Mouse (Mus musculus) ovary, postnatal 10 days (tissue): ENCODE data around the gene Milr1.
"Not testable (repeated sequence)": the region's sequence is repeated elsewhere in the genome, so short reads cannot be mapped to it uniquely, and the experiment has no call there.

ENCODE experiments used
- DNase-seq: peaks from one replicate; pipeline ENCODE4 v3.0.0; 2022; ENCODE audit warnings: low spot score

Gene Milr1

DNA sequence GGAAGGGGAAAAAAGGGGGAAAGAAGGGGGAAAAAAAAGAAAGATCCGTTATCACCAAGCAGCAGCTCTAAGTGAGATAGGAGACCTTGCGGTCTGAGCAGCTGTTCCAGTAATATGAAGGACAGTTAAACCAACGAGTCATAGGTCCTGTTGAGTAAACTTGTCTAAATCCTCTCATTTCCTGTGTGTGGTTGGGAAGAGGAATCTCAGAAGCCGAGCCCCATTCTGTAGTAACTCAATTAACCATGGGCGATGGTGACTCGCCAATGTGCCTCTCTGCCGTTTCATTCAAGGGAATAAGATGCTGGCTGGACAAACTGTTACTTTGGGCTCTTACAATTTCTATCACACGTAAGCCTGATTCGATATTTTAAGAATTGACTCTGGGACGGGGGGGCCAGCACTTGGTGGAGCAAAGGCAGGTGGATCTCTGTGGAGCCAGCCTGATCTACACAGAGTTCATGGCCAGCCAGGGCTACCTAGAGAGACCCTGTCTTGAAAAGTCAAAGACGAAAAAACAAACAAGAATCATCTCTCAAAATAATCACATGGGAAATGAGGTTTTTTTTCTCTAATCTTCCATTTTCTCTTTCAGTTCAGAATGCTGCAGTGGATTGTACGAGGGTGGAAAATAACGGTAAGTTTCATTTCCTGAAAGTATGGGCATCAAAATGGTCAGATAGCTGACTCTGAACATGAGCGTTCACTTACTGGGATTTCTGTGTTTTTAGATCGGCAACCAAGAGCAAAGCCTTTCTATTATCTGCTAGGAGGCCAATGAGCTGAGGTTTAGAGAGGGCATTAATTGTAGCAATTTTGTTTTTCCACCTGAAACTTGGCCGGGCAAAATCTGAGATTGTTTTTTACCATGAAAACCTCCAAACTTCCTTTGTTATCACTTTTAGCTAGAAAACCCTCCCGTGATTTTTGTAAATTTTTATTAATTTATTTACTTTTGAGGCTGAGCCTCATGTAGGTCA is at the start of gene Milr1:
Milr1 (plus strand) TSS at position 188 of the 980 bp plus-strand sequence.
- DNase-seq, result no peak

DNA sequence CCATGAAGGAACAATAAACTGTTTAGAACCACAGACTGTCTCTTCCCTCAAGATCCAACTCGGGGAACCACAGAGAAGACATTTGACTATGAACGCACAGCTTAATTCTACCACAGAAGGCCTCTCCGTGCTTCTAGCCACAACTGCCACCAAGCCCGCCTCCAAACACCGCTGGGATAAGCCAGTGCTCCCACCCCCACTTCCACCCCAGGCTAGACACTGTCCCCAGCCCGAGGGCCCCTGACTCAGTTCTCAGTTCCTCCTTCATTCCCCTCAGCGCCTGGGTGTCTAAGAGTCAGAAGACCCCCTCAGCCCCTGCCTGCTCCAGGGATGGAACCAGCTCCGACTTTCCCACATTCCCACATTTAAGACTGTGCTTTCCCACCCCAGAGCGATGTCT is 49.4 kb upstream of the Milr1 start:
- DNase-seq, result no peak

DNA sequence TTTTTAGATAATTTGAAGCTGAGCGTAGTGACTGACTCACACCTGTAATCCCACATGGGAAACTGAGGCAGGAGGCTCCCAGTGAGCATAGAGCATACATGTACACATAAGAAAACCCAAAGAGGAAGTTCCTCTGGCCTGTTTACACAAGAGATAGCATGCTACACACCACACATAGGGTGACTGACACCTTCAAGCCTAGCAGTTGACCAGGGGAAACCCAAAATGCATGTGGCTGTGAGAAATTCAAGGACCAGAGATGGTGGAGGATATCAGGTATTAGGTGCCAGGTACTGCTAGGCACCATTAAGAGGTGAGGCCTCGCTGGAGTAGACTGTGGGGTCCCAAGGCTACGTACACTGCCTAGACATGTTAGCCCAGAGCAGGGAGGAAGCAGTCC is 48.4 kb upstream of the Milr1 start:
- no peak for DNase-seq

DNA sequence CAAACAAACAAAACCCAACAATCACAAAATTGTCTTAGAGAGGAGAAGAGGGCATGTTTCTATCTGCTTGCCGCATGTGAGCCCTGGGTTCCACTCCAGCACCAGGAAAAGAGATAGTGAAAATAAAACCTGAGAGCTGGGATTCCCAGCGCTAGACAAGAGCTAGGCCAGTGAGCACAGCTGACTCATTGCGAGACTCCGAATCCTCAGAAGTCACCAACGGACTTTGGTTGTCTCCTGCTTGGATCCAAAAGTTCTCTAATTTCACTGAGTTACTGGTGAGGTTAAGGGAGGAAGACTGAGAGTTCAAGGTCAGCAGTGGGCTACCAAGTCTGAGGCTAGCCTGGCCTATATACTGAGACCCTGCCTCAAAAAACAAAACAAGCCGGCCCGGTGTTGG is 47.1 kb upstream of the Milr1 start:
- DNase-seq, result no peak

DNA sequence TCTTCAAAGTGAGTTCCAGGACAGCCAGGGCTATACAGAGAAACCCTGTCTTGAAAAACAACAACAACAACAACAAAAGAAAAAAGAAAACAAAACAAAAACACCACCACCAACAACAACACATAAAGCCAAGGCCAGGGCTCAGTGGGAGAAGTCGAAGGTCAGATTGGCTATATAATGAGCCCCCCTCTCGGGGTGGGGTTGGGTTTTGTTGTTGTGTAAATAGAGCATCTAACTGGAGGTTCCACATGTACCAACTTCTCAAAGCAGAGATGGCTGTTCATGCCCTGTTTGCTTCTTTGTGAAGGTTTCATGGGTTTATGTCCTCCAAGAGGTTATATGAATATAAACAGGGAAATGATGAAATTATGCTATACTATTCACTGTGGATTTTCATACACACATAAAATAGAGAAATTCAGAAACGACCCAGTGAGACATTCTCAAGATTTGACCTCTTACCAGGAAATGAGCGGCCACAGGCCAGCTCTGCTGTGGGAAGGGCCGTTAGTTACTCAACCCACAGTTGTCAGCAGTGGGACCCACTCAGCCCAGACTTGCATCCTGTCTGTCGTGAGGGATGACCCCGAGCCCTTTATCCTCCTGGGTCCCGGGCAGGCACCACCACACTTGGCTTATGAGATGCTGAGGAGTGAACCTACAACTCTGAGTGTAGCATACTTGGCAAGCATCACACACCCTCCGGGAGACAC is 46.5 kb upstream of the Milr1 start:
- no peak for DNase-seq

DNA sequence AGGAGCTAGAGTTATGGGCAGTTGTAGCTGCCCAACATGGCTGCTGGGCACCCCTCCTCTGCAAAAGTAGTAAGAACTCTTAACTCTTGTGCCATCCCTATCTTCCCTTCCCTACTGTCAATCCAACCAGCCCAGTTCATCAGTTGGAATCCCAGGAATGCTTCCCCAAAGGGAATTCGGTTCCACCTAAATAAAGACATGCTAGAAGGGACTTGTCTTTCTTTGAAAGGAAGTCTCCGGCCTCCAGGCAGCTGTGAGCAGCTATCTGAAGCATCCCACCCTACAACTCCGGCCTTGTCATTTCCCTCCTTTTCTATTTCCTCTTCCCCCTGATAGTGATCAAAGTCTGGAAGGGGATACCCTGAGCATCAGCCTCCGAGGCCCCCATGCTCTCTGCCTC is 44.8 kb upstream of the Milr1 start:
- no peak for DNase-seq

DNA sequence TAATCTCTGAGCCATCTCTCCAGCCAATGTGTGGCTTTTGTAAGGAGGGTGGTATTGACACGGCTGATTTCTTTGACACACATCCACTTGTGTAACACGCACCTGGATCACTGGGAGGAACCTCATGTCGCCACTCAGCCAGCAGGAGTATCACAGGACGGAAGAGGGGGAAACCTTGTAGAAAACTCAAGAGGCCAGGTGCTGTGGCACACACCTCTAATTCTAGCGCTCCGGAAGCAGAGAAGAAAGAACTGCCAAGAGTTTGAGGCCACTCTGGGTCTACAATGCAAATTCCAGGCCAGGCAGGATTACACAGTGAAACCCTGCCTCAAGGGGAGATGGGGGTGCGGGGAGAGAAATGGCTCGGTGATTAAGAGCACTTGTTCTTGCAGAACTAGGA is 43.9 kb upstream of the Milr1 start:
- DNase-seq, result no peak

DNA sequence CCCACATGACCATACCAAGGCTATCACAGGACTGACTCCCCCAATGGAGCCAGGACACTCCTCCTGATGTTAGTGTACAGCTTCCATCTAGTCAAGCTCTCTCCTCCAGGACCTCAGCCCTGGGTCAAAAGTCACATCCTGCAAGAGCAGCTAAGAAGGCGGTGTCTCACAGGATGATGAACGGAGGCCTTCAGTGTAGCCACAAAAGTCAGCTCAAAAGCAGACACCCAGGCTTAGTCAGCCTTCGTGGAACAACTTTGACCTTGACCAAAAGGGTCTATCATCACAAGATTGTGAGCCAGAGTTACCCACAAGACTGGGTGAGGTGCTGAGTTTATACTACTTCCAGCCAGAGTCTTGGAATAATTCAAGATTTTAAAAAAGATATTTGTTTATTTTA is 43.2 kb upstream of the Milr1 start:
- DNase-seq, result no peak

DNA sequence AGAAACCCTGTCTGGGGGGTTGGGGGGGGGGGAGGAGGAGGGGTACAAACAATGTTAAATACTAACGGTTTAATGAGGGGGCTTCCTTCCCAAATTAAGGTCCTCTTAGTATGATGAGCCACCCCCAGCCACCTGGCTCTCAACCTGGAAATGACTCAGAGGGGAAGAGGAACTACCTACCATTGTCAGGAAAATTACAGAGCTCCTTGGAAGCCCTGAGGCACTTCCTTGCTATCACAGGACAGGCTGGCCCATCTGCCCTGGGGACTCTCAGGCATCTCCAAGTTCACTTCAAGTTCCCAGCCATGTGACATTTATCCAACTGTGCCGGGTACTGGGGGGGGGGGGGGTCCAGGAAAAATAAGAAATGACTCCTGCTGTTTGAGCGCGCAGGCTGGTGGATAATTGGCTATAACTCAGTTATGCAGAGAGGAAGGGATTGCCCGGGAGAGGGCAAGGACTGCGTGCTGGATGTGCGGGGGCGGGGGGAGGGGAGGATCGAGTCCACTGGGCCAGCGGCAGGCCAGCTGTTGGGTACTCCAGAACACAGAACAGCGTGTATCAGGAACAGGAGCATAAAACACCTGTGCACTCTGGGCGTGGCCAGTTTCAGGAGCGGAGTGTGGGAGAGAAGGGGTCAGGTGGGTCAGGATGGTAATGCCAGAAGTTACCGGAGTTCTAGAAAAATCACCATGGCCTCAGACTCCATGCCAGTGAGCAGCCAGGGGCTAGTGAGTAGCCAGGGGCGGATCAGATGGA is 41.6 kb upstream of the Milr1 start:
- no peak for DNase-seq

DNA sequence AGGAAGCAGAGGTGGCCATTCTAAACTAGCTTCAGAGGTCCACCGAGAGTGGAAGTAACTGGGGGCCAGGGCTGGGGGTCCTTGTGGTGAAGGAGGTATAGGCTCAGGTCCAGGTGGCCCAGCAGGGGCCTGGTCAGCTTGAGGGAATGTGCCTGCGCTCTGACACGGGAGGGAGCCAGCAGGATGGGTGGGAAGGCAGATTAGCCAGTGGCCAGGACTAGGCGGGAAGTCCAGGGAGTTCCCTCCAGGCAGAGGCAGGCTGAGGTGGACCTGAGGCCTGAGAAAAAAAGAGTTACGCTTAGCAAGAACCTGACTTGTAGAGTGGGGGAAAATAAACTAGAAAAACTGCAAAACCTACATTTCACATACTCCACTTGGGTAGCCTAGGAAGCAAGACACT is 40.2 kb upstream of the Milr1 start:
- DNase-seq, result no peak

DNA sequence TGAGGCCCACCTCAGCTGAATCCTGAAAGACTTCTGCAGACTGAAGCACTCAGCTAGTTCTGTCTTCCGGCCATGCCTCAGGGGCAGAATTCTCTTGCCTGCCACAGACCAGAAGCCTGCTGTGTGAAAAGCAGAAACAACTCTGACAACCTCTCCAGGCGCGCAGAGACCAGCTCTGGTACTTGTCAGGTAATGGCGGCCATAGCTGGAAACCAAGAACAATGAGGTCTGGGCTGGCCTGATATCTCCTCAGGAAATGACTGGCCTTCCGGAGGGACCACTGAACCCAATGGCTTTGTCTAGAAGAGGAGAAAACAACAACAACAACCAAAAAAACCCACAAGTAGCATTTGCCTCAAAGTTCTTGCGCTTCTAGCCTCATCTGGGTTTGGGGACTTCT is 36.0 kb upstream of the Milr1 start:
- no peak for DNase-seq

DNA sequence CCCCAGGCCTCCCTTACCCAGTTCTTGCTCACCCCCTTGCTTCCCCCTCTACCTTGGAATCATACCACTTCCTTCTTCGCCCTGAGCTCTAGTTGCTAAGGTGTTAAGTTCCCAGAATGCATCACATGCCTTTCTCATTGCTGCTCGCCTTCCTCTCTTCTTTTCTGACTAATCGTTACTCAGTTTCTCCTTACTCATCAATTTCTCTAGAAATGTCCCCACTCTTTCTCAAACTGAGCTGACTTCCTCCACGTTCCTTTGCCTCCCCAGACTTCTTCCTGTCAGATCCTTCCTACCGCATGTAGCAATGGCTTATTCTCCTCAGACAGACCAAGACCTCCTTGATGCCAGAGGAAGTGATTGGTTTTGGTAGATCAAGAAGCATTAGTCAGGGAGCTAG is 34.5 kb upstream of the Milr1 start:
- DNase-seq, result no peak

DNA sequence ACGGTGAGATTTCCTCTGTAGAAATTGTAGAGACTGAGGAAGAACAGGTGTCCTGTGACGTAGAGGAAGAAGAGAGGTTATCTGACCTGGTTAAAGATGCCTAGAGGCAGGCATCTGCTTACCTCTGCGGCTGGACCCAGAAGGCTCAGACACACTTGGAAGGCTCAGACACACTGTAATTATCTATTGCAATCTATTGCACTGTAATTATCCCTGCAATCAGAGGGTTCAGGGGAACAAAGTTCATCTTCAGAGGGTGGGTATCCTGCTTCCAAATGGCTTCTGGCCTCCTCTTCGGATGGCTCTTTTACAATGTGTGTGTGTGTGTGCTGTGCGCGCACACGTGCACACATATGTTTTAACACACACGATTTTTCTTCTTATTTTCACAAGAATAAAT is 30.6 kb upstream of the Milr1 start:
- no peak for DNase-seq

DNA sequence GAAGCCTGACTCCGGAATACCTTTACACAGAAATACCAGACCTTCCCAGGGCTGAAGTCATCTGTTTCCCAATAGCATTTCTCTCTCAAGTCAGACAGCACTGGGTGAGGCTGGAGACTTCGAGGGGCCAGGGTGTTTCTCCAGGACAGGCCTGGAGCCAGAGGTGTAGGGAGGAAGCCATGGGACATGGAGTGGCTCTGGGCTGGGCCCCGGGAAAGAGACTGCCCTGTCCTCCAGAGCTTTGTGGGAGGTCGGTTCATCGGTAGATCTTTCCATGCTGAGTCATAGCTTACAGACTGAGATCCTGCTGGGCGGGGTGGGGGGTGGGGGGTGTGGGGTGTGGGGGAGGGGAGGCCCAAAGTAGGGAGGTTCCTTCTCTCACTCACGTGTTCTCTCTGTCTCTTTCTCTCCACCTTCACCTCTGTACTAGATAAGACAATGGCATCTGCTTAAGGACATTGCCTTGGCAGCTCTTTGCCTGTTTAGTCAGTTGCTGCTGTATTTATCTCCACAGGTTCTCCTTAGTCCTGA is 28.1 kb upstream of the Milr1 start:
- DNase-seq, result no peak

DNA sequence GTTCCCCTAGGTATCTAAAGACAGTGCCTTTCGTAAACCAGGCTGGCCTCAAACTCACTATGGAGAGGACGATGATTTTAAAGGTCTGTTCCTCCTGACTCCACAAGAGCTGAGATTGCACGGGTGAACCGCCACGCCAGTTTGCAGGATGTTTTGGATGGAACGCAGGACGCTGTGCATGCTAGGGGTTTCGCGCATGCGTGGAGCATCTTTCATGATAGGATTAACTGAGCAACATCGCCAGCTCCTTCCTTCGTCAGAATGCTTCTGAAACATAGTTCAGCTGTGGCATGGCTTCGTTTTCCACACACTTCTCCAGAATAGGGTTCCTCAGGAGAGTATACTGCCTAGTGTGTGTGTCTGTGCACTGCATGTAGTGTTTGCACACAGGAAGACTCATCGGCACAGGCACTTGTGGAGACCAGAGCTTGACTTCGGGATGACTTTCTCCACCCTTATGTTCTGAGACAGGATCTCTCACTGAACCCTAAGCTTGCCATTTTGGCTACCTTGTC is 27.4 kb upstream of the Milr1 start:
- no peak for DNase-seq

DNA sequence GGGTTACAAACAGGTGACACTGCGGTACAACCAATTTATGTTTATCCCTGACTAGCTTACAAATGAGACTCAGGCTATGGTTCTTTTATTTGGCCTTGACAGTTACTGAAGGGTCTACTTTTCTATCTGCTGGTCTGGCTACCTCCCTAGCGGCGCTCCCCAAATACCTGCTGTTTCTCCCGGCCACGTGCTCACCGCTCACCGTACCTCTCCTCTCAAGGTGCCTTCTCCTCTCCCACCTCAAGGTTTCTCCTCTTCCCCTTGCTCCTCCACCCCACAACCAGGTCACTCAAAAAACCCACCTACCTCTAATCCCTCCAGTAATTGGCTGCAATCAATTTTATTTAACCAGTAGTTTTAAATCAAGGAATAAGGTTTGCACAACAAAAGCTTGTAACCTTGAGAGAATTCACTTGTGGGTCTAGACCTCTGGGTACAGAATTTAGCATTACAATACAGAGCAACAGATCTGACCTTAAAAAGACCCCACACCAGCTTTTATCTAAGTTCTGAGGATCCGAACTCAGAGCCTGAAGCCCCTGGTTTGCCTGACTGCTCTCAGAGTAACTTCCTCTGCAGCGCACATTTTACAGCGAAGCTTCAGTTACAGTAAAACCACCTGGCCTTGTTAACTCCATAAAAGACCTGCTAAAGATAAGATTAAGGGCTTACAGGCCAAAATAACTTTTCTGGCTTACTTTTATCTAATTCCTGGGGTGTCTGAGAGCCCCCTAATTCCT is 26.7 kb upstream of the Milr1 start:
- no peak for DNase-seq

DNA sequence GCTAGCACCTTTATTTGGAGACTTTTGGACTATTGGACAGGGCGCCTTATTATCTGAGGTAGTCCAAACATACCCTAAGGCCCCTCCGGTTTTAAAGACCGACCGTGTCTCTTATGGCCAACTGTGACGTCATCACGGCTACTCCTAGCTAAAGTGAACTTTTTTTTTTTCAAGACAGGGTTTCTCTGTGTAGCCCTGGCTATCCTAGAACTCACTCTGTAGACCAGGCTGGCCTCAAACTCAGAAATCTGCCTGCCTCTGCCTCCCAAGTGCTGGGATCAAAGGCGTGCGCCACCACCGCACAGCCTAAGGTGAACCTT is 26.1 kb upstream of the Milr1 start:
- DNase-seq, result not testable (repeated sequence)

DNA sequence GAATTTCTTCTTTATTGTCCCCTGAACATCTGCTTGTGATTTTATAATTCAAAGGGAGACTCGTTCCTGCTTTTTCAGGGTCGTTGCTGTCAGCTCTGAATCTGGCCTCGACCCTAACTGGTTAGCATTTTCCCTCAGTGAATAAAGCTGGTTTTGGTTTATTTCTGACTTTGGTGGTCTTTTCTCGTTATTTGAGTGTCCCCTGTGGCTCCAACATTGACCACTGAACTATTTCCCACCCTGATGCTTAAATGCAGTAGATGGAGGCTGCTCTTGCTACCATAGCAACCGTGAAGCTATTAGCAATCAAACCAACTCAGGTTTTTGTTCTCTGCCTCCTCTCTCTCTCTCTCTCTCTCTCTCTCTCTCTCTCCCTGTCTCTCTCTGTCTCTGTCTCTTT is 23.1 kb upstream of the Milr1 start:
- no peak for DNase-seq

DNA sequence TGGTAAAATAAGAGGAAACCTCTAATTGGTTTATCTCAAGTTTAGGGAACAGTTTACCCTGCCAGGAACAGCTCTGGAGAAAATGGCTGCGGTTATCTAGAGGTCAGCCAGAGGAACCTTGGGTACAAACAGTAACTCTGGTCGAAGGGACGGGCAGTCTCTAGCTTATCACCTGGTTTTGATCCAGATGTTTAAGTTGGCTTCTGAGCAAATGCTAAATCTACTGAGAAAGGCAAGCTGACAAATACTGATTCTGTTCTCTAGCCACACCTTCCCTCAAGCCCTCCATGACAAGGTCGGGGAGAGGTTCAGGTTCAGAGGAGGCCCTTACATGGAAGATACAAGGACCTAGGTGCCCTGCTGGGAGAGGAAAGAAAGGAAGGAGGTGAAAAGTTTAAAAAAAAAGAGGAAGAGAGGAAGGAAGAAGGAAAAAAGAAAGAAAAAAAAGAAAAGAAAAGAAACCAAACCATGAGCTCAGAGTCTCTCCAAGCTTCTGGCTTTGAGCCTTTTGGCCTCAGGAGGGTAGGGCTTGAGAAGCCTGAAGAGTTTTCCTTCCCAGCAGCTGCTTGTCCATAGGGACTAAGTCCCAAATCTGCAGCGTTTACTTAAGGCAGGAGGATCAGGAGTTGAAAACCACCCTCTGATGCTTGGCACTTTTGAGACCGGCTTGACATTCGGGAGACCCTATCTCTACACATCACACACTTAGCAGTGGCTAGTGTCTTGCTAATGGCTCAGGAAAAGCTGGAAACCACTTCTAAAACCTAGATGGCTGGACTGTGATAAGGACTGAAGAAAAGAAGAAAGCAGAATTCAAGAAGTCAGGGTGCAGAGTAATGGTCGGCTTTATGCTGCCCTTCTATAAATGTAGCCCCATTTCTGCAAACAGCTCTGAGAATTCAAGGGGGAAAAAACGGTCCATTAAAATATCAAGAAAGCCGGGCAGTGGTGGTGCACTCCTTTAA is 22.3 kb upstream of the Milr1 start:
- no peak for DNase-seq

DNA sequence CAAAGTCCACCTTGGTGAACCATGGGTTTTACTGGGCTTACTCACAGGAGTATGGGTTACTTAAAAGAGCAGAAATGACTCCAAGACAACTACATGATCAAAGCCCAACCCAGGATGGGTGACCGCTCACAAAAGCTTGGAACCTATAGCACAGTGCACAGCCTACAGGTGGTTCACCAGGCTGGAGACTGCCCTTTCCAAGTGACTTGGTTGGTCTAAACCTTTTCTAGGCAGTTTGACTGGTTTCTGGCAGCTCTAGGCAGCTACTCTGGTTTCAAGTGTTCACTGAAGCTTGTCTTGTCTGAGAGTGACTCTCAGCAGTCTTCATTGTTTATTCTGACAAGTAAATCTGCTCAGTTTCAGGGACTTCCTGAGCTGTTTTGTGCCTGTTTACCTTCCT is 21.4 kb upstream of the Milr1 start:
- no peak for DNase-seq
